Mouse (Mus musculus): ENCODE results near the gene Rgs3.

The Rgs3 gene

DNA sequence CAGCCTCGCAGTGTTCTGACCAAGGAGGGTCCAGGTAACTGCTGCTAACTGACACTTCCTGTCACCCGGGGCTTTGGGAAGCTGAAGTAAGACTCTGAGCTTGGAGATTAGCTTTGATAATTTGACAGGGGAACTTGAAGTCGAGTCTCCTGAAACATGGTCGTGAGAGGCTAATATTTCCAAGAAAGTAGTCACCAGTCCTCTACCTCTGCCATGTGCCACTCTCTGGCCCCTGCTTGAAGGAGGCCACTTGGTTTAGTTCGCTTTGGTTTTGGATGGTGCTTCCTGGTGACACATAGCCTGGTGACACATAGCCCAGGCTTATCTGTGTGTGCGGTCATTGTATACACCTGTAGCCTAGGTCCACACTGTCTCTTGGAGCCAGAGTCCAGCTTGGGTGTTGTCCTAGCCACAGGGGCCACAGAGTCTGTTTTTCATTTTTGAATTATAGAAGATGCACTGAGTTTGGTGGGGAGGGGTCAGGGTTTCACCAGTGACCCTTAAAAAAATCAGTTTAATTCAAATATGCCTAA is at the start of gene Rgs3:
TSS of gene Rgs3 (plus strand) at position 51 of the 533 bp plus-strand sequence.
- DNase-seq = no peak

DNA sequence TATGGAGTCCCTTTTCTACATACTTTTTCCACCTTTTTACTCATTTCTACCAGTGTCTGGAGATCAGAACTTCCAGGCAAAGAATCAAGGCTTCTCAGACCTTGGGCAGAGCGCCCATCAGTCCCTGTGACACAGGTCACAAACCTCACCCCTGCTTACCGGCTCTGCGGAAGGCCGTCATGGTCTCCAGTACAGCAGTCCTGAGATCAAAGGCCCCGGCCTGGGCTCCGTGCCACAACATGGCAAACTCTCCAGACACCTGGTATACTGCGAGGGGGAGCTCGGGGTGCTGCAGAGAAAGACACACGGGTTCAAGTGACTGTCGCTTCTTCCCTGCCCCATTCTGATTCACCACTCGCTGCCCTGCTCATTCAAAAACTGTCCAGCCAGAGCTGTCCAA is 49.7 kb upstream of the Rgs3 start:
- DNase-seq = no peak

DNA sequence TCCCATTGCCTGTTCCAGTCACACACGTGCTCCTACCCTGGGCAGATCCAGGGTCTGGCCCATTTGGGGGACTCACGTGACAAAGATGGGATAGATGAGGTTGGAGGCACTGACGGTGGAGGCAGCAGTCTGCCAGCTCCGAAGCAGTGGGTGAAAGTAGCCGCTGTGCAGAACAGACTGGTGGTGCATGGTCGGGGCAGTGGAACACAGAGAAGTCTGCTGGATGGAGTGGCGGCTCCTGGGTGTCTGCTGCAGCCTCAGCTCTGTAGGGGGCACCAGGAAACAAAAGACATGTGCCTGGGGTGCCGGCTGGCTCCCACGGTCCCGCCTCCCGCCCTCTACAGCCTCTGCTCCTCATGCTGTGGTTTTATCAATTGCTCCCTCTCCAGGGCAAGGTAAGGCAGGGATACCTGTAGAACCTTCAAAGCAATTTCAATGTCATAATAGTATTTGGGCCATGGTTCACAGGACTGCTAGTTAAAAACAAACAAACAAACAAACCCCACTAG is 45.6 kb upstream of the Rgs3 start:
- no peak for DNase-seq

DNA sequence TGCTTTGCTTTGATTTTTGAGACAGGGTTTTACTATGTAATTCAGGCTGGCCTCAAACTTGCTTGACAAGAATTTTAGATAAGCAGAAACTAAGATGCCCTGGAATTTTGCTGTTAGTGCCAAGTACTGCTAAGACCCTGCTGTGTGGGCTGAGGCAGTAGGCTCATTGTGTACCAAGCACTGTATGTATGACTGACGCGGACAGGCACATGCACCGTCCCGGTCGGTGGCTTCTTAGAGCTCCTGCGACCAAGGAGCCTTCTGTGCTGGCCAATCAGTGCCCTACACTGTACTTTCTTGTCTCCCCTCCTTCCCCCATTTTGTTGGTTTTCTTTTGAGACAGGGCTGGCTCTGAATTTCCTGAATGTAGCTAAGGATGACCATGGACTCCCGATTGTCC is 44.7 kb upstream of the Rgs3 start:
- DNase-seq = no peak

DNA sequence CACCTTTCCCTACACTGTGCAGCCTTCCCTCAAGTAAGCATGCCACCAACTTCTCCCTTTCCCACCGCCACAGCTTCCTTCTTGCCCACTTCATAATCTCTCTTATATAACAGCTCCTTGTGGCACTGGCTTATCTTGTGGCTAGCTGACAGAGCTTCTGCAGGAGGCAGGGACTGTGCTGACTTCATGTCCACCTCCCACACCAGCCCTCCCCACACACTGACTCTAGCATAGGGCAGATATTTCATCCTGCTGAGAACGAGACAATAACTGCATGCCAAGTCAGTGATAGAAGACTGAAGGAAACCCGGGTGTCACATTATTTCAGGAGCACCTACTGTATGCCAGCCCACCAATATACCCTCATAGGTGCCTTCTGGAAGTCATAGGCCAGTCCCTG is 44.2 kb upstream of the Rgs3 start:
- no peak for DNase-seq

DNA sequence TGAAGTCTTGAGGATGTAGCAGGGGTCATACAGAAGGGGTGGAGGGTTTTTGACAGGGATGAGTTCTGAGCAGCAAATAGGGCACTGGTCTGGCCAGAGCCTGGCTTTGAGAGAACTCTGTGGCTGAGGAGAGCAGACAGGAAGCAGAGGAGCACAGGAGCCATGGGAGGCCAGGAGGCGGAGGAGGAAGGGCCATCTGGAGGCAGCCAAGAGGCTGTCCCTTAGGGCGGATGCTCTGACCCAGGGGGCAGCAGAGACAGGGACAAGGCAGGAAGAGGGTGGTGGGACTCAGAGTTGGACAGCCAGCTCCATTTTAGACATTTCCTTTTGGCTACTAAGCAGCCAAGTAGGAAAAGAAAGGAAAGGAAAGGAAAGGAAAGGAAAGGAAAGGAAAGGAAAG is 43.6 kb upstream of the Rgs3 start:
- DNase-seq = peak; percentile 58

DNA sequence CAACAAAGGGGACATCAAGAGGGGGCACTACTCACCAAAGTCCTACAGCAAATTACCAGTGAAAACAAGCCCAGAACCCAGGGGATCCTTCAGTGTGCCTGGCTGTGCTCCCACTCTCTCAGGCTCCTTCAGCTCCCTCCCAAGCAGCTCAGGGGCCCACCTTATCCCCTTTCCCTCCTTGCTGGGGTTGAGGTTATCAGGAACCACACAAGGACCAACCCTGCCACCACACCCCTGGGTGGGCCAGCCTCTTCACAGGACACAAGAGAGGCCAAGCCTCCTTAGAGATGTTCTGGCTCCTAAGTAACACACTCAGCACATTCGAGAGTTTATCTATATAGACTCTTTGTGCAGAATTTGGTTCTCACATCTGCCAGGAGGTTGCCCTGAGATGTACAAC is 43.1 kb upstream of the Rgs3 start:
- DNase-seq = peak; percentile 17

DNA sequence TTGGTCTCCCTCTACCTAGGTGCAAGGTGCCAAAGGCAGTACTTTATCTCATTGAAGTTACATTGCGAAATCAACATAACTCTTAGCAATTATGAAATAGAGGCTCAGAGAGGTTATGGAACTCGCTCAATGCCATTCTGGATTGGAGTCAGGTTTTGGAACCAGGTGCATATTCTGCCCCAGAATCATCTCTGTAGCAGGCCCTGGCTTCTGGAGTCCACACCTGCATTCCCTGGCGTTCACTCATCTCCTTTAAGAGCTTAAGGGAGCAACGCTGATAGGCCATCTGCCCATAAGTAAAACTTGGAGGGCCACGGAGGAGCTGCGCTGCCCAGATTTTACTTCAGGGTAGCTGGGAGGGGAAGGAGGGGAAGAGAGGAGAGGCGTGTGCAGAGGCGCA is 42.6 kb upstream of the Rgs3 start:
- peak; percentile 26 for DNase-seq

DNA sequence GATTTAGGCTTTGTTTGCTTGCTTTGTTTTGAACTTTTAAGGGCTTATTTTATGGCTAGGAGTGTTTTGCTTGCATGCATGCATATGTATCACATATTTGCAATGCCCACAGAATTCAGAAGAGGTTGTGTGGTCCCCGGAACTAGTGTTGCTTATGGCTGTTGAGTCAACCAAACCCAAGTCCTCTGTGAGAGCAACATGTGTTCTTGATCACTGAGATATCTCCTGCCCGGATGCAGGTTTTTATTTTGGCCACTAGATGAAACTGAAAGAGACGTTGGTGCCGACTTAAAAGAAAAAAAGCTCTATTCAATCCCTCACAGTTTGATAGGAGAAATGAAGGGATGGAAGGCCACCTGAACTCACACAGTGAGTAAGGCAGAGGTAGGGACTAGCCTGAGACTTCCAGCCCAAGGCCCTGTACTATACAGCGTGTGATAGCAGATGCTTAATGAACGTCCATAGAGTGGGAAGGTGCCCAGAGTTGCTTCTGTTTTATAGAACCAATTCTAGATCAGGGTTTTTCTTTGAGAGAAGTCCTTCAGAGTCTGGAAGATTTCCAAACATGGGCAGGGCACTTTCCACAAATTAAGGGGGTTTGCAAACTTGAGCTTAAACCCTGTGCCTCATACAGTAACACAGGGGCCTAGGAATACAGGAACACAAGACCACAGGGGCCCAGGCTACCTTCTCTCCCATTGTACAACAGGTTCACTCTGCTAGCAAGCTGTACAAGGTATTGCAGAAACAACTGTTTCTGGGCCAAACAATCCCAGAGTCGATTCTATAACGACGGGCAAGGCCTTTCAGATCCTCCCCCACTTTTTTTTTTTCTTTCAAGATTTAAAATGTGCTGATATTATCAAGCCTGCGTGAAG is 41.9 kb upstream of the Rgs3 start:
- no peak for DNase-seq

DNA sequence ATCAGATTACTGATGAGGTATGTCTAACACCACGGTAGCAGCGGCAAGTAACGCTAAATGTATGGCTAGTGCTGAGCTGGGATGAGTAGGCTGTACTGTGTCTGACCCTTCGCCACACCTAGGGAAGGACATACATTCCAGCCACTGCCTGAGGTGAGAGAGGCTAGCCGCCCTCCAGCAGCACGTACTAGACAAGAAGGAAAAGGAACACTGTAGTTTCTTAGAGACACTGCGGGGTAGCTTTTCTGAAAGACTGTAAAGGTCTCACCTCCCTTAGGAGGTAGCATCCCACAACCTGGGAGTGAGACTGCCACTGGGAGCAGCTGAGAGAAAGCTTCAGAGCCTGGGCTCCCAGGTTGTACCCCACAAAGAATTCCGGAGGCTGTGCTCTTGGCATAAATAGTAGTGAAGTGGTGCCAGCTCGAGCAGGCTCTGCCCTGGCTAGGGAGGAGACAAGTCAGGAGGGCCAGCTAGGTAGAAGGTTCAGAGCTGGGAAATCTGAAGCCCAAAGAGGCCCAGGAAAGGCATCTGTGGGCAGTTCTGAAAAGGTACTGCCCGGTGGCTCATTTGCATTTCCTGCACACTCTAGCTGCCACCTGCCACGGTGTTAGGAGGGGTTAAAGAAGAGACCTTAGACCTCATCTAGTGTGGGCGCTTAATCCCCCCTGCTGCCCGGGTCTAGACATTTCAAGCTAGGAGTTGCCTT is 41.1 kb upstream of the Rgs3 start:
- peak; percentile 50 for DNase-seq

DNA sequence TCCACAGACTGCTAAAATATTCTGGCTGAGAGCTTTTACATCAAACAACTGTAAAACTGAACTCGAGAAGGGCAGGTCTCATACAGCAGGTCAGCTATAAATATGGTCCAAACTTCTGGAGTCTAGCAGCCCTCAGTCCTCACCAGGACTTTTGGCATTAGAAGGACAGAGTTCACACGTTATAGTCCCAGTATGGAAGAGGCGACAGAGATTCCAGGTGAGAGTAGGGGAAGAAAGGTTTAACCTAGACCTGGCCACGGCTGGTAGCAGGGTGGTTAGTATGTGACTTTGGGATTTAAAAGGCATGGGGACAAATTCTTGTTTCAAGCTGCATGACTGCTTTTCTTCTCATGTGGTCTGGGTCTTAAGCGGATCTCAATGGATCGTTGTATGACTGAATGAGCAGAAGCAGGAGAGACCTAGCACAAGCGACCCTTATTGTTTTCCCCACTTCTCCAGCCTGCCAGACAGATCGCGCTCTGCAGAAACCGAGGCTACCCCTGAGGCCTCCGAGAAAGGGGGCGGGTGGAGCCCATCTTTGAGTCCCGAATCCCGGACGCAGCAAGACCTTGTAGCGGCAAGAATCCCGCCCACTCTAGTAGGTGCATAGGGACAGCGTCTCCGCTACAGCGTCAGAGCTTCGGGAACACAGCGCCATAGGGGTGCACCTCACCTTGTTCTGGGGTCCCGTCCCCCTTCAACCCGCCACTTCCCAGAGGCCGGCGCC is 40.4 kb upstream of the Rgs3 start:
- DNase-seq = no peak

DNA sequence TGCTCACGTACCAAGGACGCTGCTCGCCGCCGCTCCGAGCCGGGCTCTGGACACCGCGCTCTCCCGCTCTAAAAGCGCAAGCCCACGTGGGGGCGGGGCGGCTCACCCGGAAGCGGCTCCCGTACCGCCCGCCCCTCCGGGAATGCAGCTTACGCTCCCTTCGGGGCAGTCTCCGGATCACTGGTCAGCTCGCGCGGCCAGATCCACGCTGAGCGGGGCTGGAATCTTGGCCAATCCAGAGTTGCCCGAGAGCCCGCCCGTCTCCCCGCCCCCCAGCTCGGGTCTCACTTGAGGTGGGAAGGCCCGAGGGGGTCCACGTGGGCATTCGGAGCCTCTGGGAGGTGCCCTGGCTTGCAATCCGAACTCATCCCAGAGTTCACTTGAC is 39.8 kb upstream of the Rgs3 start, which contains the start of gene Alad:
TSS of gene Alad (minus strand) at position 70 of the 385 bp plus-strand sequence.
- peak; percentile 90 for DNase-seq

DNA sequence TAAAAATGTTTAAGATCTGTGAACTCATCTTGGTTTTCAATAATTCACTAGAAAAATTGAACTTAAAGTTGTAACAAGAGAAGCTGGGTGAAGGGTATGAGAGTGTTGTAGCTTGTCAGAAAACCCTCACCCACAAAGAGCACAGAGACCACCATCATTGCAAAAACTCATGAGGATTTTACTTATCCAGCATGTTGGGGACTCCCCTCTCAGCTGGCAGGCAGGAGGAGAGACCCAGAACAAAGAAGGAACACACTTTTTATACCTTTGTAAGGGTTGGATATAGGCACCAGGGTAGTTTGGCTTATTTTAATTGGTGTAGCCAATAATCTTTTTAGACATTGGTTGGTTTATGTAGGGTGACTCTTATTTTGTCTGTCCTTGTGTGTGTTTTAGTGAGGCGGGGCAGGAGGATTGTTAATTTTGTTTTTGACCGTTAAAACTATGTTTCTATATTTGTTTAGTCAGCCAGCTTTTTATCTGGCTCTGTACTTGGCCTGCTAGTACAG is 38.7 kb upstream of the Rgs3 start:
- no peak for DNase-seq

DNA sequence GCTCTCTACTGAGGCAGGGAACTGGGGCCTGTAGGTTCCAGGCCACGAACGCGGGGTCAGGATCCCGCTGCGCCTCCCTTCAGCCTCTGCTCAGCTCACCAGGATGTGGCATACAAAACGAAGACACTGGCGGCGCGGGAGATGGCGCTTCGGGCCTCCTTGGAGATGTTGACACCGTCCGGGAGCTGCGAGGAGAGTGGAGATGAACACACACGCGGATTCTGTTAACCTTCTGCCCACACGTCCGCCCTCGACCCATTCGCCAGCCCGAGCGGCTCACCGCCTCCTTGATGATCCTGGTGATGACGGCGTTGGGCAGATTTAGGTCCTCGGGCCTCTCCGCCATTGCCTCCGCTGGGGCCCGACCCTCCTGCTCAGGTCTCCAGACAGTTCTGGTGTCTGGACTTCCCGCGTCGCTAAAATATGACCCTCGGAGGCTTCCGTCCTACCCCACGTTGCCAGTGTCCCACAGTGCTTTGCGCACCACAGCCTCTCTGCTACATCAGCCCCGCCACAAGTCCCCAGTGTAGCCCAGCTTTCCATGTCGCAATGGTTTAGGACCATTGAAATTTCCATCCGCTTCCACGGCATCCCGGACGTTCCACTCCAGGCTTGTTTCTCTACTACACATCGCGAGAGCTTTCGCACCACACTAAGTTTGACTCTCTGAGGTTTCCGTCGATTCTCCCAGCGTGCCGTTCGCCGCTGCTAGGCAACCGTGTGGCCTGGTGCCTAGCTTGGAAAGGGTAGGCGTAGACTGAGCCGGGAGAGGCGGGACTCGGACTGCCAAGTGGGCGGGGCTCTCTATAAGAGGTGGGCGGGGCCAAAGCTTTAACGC is 34.8 kb upstream of the Rgs3 start, which contains the start of the genes Pole3 and 4933430I17Rik:
TSS of gene Pole3 (minus strand) at position 418 of the 838 bp plus-strand sequence.
TSS of gene 4933430I17Rik (plus strand) at position 719 of the 838 bp plus-strand sequence.
- peak; percentile 99 for DNase-seq

DNA sequence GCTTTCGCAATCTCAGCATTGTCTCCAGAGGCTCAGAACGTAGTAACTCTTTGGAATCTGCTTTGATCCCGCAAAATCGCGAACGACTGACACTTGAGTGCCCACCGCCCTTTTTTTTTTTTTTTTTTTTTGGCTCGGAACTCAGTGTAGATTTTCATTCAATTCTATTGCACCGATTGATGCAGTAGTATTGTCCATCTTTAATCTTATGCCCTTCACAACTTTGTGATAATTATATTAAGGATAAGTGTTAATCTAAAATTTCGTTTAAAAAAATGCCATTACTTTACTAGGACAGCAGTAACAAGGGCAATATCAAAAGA is 34.2 kb upstream of the Rgs3 start:
- no peak for DNase-seq

DNA sequence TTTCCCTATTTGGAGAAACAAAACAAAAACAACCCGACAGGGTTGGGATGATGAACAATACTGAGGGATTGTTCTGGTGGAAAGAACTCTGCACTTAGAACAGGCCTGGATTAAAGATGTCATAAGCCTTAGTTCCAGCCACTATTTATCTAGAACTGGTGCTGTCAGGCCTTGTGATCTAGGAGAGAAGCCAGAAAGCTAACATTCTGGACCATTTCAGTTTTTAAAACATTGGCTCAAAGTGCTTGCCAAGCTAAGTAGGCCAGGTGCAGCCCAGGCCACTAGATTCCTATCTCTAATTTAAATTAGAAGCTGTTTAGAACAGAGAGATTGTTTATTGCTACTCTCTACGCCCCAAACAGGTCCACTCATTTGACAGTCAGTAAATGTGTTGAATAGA is 33.4 kb upstream of the Rgs3 start:
- DNase-seq = no peak

DNA sequence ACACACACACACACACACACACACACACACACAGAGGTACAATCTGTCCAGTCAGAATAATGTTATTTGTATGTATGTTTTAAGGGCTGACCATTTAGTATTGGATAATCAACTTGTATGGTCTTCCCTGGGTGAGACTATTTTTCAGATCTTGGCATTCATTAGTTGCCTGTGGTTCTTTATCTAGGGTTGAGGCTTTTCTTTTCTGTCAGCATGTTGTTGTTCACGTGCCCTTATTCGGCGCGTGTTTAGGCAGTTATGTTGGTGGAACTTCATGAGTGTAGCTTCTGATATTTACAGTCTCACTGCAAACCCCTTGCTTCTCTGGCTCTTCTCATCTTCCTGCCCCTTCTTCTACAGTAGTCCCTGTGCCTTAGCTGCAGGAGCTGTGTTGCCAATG is 32.0 kb upstream of the Rgs3 start:
- no peak for DNase-seq

DNA sequence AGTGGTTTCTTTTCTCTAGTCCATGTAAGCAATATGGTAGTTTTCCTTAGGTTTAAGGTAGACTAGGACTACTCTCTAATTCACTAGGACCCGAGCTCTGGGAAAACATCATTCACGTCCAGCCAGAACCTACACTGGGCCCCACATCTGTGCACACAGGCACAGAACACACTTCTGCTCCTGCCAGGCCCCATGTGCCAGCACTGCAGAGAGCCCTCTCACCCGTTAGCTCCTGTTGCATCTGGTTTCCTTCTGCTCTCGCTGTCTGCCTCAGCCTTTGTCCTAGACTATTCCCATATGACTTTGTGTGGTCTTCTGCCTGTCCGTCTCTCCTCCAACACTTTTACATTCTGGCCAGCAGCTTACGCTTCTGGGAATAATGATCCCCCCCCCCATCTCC is 25.9 kb upstream of the Rgs3 start:
- no peak for DNase-seq

DNA sequence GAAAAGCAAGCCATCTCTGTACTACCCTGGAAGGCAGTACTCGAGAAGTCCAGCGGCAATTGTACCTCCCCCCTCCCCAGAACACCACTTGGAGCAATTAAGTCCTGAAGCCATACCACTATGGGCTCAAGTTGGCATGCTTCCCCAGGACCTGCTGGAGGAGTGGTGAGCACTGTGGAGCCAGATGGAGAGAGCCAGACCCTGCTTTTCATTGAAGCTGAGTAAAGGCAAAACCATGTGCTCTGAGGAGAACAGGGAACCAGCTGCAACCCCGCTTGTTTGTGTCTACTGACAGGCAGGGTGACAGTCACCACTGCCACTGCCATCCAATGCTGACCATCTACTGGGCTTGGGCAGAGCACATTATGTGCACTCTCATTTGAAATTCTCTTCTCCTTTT is 17.8 kb upstream of the Rgs3 start:
- DNase-seq = no peak

DNA sequence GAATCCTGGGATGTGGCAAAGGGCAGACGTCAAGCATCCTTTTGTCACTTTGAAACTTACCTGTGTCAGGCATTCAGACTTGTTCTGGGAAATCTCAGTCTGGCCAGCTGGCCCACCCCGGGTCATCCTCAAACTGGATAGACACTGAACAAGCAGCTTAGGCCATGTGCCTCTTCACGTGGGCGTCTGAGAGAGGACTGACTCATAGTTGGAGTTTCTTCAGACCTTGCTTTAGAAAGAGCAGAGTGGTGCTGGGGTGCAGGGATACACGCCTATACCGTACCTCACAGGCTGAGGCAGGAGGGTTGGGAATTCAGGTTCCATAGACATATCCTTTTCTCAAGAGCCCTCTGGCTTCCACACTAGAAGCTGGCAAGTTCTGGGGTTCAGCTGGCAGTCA is 15.9 kb upstream of the Rgs3 start:
- DNase-seq = no peak

DNA sequence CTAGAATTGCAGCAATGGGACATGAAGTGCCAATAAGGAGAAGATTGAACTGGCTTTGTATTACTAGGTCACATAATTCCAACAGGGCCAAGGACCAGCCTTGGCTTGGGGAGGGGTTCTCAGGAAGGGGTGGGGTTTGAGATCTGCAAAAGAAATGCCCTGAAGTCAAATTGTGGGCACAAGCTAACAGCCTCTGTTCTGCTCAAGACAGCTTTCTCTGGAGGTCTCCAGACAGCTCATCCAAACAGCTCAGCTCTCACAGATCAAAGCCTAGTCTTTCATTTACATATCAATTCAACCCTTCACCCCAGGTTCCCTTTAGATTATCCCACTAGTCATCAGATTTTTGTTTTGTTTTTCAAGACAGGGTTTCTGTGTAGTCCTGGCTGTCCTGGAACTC is 14.8 kb upstream of the Rgs3 start:
- no peak for DNase-seq

DNA sequence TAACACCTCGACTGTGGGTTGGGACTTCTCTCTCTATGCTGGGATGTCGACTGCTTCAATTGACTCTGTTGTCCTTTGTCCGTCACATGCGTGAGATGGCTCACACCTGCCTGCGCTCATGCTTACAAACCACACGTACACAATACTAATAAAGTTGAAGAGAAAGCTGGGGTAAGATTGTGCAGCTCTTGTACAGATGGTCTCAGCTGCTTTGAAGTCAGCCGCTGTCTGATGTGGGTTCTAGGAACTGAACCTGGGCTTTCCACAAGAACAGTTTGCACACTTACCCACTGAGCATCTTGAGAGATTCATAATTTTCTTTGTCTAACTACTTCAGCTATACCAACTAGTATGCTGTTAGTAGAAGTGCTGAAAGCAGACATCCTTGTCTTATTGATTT is 7.7 kb upstream of the Rgs3 start:
- DNase-seq = no peak
